Mouse (Mus musculus): ENCODE measurements around the gene 1700007K13Rik. TPM values are rescaled to one million over a fixed set of nuclear protein-coding genes. Genes with fewer than 3 reads are reported as not detected.

1700007K13Rik gene
- polyA plus RNA-seq, 1 experiment = 4.0 TPM

GRCm38 (mm10) chr2:28412936-28413335, 53.2 kb downstream of the 1700007K13Rik start:
- peak overlapping the region; percentile 51 for H3K27ac ChIP-seq (ENCODE audit: insufficient read depth, low read length)
- H3K4me3 ChIP-seq (replicated peaks; ENCODE audit: insufficient read depth, low read depth, low read length) = no peak overlapping the region
- 16% methylated on average over 6 of the region's 6 CpGs for WGBS
- no peak for TF ChIP-seq POLR2A (IDR thresholded peaks at IDR 0.05; ENCODE audit: borderline replicate concordance, insufficient read depth, low read length)
- H3K27me3 ChIP-seq (ENCODE audit: control insufficient read depth, insufficient read depth, low read length) = no peaks in the 10 kb centered on the region
- H3K4me1 ChIP-seq (ENCODE audit: control insufficient read depth, insufficient read depth, low read length) = peaks cover 57% of the 10 kb centered on the region
- peak; percentile 74 to 84 for DNase-seq

Other genes with a start within 250 kb of the 1700007K13Rik start
- gene Ppp1r26, start 19.5 kb downstream of the 1700007K13Rik start, polyA plus RNA-seq (2012; rRNA removed) = 11.5 and 12.4 TPM in 2 replicates
- 43.2 and 44.5 TPM in 2 replicates for gene Mrps2, start 1.7 kb upstream of the 1700007K13Rik start, polyA plus RNA-seq (2012; rRNA removed)
- 1.1 and 1.5 TPM in 2 replicates for gene Gbgt1, start 30.6 kb upstream of the 1700007K13Rik start, polyA plus RNA-seq (2012; rRNA removed)
- 0.48 TPM in 1 of 2 replicates, not detected in the other for gene Gm10134, start 39.8 kb upstream of the 1700007K13Rik start, polyA plus RNA-seq (2012; rRNA removed)
- 133 and 151 TPM in 2 replicates for gene Ralgds, start 46.8 kb upstream of the 1700007K13Rik start, polyA plus RNA-seq (2012; rRNA removed)
- 0.10 TPM in 2 replicates for gene Cel, start 97.1 kb upstream of the 1700007K13Rik start, polyA plus RNA-seq (2012; rRNA removed)
- gene Gtf3c5, start 117.4 kb upstream of the 1700007K13Rik start, polyA plus RNA-seq (2012; rRNA removed) = 32.4 and 32.6 TPM in 2 replicates
- 0.18 TPM in 1 of 2 replicates, not detected in the other for gene Gfi1b, start 155.7 kb upstream of the 1700007K13Rik start, polyA plus RNA-seq (2012; rRNA removed)
- 34.4 and 34.9 TPM in 2 replicates for gene Tsc1, start 174.9 kb upstream of the 1700007K13Rik start, polyA plus RNA-seq (2012; rRNA removed)
- gene Spaca9, start 233.4 kb upstream of the 1700007K13Rik start, polyA plus RNA-seq (2012; rRNA removed) = 0.61 and 1.5 TPM in 2 replicates
- 0.70 and 0.98 TPM in 2 replicates for gene Ak8, start 233.8 kb upstream of the 1700007K13Rik start, polyA plus RNA-seq (2012; rRNA removed)